Mouse (Mus musculus): Measurements from ENCODE around the gene Sdhaf4.

Sdhaf4 gene

GRCm38 (mm10) chr1:24005070-24005804, at the start of gene Sdhaf4:
Gene Sdhaf4 (minus strand): TSS chr1:24005656.
- TF ChIP-seq GATA4 (IDR thresholded peaks at IDR 0.05; ENCODE audit: insufficient replicate concordance, low read length): no peak; the same call in 1 of the 2 replicates

GRCm38 (mm10) chr1:24046730-24047510, 41.5 kb upstream of the Sdhaf4 start:
- no peak for TF ChIP-seq GATA4 (IDR thresholded peaks at IDR 0.05; ENCODE audit: insufficient replicate concordance, low read length)

GRCm38 (mm10) chr1:24045627-24046026, 40.2 kb upstream of the Sdhaf4 start:
- no peak for TF ChIP-seq GATA4 (IDR thresholded peaks at IDR 0.05; ENCODE audit: insufficient replicate concordance, low read length)

GRCm38 (mm10) chr1:24043007-24043406, 37.6 kb upstream of the Sdhaf4 start:
- no peak for TF ChIP-seq GATA4 (IDR thresholded peaks at IDR 0.05; ENCODE audit: insufficient replicate concordance, low read length)

- TF ChIP-seq GATA4 (IDR thresholded peaks at IDR 0.05; ENCODE audit: insufficient replicate concordance, low read length): no peak
These were observed 28.4 kb upstream of the Sdhaf4 start for GRCm38 (mm10) chr1:24033759-24034423.

- TF ChIP-seq GATA4 (IDR thresholded peaks at IDR 0.05; ENCODE audit: insufficient replicate concordance, low read length): no peak
These were observed 5.4 kb upstream of the Sdhaf4 start for GRCm38 (mm10) chr1:24010821-24011220.

GRCm38 (mm10) chr1:24010016-24010415, 4.6 kb upstream of the Sdhaf4 start:
- TF ChIP-seq GATA4 (IDR thresholded peaks at IDR 0.05; ENCODE audit: insufficient replicate concordance, low read length): no peak

GRCm38 (mm10) chr1:24007621-24008020, 2.2 kb upstream of the Sdhaf4 start:
- no peak for TF ChIP-seq GATA4 (IDR thresholded peaks at IDR 0.05; ENCODE audit: insufficient replicate concordance, low read length)

- TF ChIP-seq GATA4 (IDR thresholded peaks at IDR 0.05; ENCODE audit: insufficient replicate concordance, low read length): no peak
These were observed 6.1 kb downstream of the Sdhaf4 start for GRCm38 (mm10) chr1:23999318-23999717.

GRCm38 (mm10) chr1:23998866-23999265, 6.6 kb downstream of the Sdhaf4 start:
- no peak for TF ChIP-seq GATA4 (IDR thresholded peaks at IDR 0.05; ENCODE audit: insufficient replicate concordance, low read length)

- TF ChIP-seq GATA4 (IDR thresholded peaks at IDR 0.05; ENCODE audit: insufficient replicate concordance, low read length): no peak
These were observed 7.2 kb downstream of the Sdhaf4 start for GRCm38 (mm10) chr1:23998120-23998810.

GRCm38 (mm10) chr1:23997493-23997892, 8.0 kb downstream of the Sdhaf4 start:
- TF ChIP-seq GATA4 (IDR thresholded peaks at IDR 0.05; ENCODE audit: insufficient replicate concordance, low read length): no peak

GRCm38 (mm10) chr1:23995420-23995819, 10.0 kb downstream of the Sdhaf4 start:
- no peak for TF ChIP-seq GATA4 (IDR thresholded peaks at IDR 0.05; ENCODE audit: insufficient replicate concordance, low read length)

- TF ChIP-seq GATA4 (IDR thresholded peaks at IDR 0.05; ENCODE audit: insufficient replicate concordance, low read length): no peak
These were observed 22.3 kb downstream of the Sdhaf4 start for GRCm38 (mm10) chr1:23983118-23983517.

- TF ChIP-seq GATA4 (IDR thresholded peaks at IDR 0.05; ENCODE audit: insufficient replicate concordance, low read length): no peak
These were observed 27.2 kb downstream of the Sdhaf4 start for GRCm38 (mm10) chr1:23978281-23978680.
